Comparison of ENCODE assay signal across 9 mouse cellular contexts in genomic region chr2:32750887-32751664, GRCm38 (mm10). TPM values are rescaled to one million over a fixed set of nuclear protein-coding genes. Genes with fewer than 3 reads are reported as not detected.
A peak's percentile ranks its signal among the peaks of the same experiment; 100 is the strongest.
DNase-seq lines count a peak whose midpoint lies in the region; ATAC-seq and TF ChIP-seq lines count a peak whose summit lies in the region.
"Had no signal": no experiment of that assay in that cellular context is flagged by ENCODE, and none has a peak within 500 bp of the region (broad histone marks: within the 10 kb centered on the region; RNA-seq: fewer than 3 reads in every experiment).

No protein-coding gene starts in this region.

- H3K27ac ChIP-seq in ES-E14 (ENCODE audit: insufficient read depth, low read depth, low read length, poor library complexity, severe bottlenecking) = no peak overlapping the region
- peak overlapping the region; percentile 83 for H3K27ac ChIP-seq in hindbrain, embryonic 10.5 days
- peak overlapping the region; percentile 59 for H3K27ac ChIP-seq in limb, embryonic 12.5 days
- H3K27ac ChIP-seq in midbrain, embryonic 14.5 days (replicated peaks; ENCODE audit: low read depth, low read length) = peak overlapping the region; percentile 78
- no peak overlapping the region for H3K27ac ChIP-seq in thymus, adult 2 months (ENCODE audit: control insufficient read depth, insufficient read depth, low read length)

- peak; percentile 81 for ATAC-seq in limb, embryonic 12.5 days (ENCODE audit: insufficient number of reproducible peaks, insufficient read depth, low FRiP score, low TSS enrichment, low read depth)
- peak; percentile 77 for ATAC-seq in midbrain, embryonic 14.5 days (ENCODE audit: low FRiP score, low TSS enrichment)
- ATAC-seq: Patski had no signal

- in situ Hi-C loops in ES-E14 (cut with MboI; ENCODE audit: low sequenced_read_pairs in 2 of 2, unreplicated experiment in 2 of 2) = no loop called here

- no peaks in the 10 kb centered on the region; the same call in 1 of the 2 replicates for H3K36me3 ChIP-seq in ES-E14 (ENCODE audit: control insufficient read depth, insufficient read depth, low read length, poor library complexity, severe bottlenecking)
- H3K36me3 ChIP-seq in hindbrain, embryonic 10.5 days = peaks cover 62% of the 10 kb centered on the region
- peaks cover 42% of the 10 kb centered on the region for H3K36me3 ChIP-seq in limb, embryonic 12.5 days
- peaks cover 75% of the 10 kb centered on the region for H3K36me3 ChIP-seq in midbrain, embryonic 14.5 days (ENCODE audit: control insufficient read depth, insufficient read depth, low read length)
- peaks cover 50% of the 10 kb centered on the region for H3K36me3 ChIP-seq in thymus, adult 2 months (ENCODE audit: control insufficient read depth, insufficient read depth, low read length)

- no peak overlapping the region for H3K9ac ChIP-seq in ES-E14 (ENCODE audit: insufficient read depth, low read depth, low read length, poor library complexity, severe bottlenecking)
- H3K9ac ChIP-seq in limb, embryonic 12.5 days (replicated peaks) = peak overlapping the region; percentile 58
- H3K9ac ChIP-seq in midbrain, embryonic 14.5 days (replicated peaks; ENCODE audit: low read length) = peak overlapping the region; percentile 43

- TF ChIP-seq CTCF in thymus, adult 2 months (IDR thresholded peaks at IDR 0.05; ENCODE audit: borderline replicate concordance, control insufficient read depth, extremely low read depth, insufficient read depth, low read length, poor library complexity) = no peak

- H3K4me1 ChIP-seq in ES-E14 (ENCODE audit: control insufficient read depth in 2 of 2, insufficient read depth in 2 of 2, low read length in 2 of 2, poor library complexity in 1 of 2) = peaks cover 2 to 3% of the 10 kb centered on the region in 2 experiments; a peak in 2 of 4 replicates
- H3K4me1 ChIP-seq in hindbrain, embryonic 10.5 days (replicated peaks) = peaks cover 38% of the 10 kb centered on the region
- H3K4me1 ChIP-seq in limb, embryonic 12.5 days (replicated peaks) = peaks cover 19% of the 10 kb centered on the region
- H3K4me1 ChIP-seq in midbrain, embryonic 14.5 days (ENCODE audit: control insufficient read depth, insufficient read depth, low read length) = peaks cover 20% of the 10 kb centered on the region
- no peaks in the 10 kb centered on the region for H3K4me1 ChIP-seq in thymus, adult 2 months (replicated peaks; ENCODE audit: control insufficient read depth, insufficient read depth, low read length)

- WGBS in hindbrain, embryonic 10.5 days = 5% methylated on average over 31 of the region's 31 CpGs
- WGBS in limb, embryonic 12.5 days = 3% methylated on average over 31 of the region's 31 CpGs
- WGBS in midbrain, embryonic 14.5 days = 2% methylated on average over 31 of the region's 31 CpGs
- WGBS in thymus, adult 2 months = 90% methylated on average over 31 of the region's 31 CpGs

- peak; percentile 59 for DNase-seq in ES-E14 (ENCODE audit: low read depth, low spot score)
- DNase-seq in embryo, embryonic 9.5 days (ENCODE audit: extremely low spot score) = peak; percentile 88
- peak; percentile 86 for DNase-seq in hindbrain, embryonic 10.5 days (ENCODE audit: low spot score)
- peak; percentile 78 for DNase-seq in midbrain, embryonic 14.5 days
- no peak for DNase-seq in spleen, postnatal 4 days (ENCODE audit: low spot score in 2 of 2)
- no peak for DNase-seq in thymus, adult 2 months
- DNase-seq in cerebellum, adult 9-11 months = no peak

- peak overlapping the region; percentile 70 for H3K4me2 ChIP-seq in limb, embryonic 12.5 days
- peak overlapping the region; percentile 52 for H3K4me2 ChIP-seq in midbrain, embryonic 14.5 days (ENCODE audit: low read length)

- no peaks in the 10 kb centered on the region for H3K9me3 ChIP-seq in ES-E14 (ENCODE audit: control insufficient read depth, insufficient read depth, low read depth, low read length)
- H3K9me3 ChIP-seq in hindbrain, embryonic 10.5 days = no peaks in the 10 kb centered on the region
- no peaks in the 10 kb centered on the region for H3K9me3 ChIP-seq in limb, embryonic 12.5 days
- no peaks in the 10 kb centered on the region for H3K9me3 ChIP-seq in midbrain, embryonic 14.5 days (ENCODE audit: control insufficient read depth, low read length)

- H3K4me3 ChIP-seq in ES-E14 (ENCODE audit: insufficient read depth in 1 of 2, low read depth in 1 of 2, low read length in 2 of 2, poor library complexity in 1 of 2, severe bottlenecking in 1 of 2) = peak overlapping the region; percentile 49 to 50
- peak overlapping the region; percentile 53 for H3K4me3 ChIP-seq in hindbrain, embryonic 10.5 days
- peak overlapping the region; percentile 42 for H3K4me3 ChIP-seq in limb, embryonic 12.5 days (replicated peaks)
- peak overlapping the region; percentile 25 for H3K4me3 ChIP-seq in midbrain, embryonic 14.5 days (replicated peaks; ENCODE audit: low read depth, low read length)
- H3K4me3 ChIP-seq in thymus, adult 2 months (ENCODE audit: control insufficient read depth, insufficient read depth, low read length) = no peak overlapping the region

- peaks cover 21% of the 10 kb centered on the region; the same call in 1 of the 2 replicates for H3K27me3 ChIP-seq in hindbrain, embryonic 10.5 days (ENCODE audit: insufficient read depth, poor library complexity, severe bottlenecking)
- H3K27me3 ChIP-seq in limb, embryonic 12.5 days = peaks cover 6% of the 10 kb centered on the region; the same call in 1 of the 2 replicates
- H3K27me3 ChIP-seq in midbrain, embryonic 14.5 days (ENCODE audit: control insufficient read depth, insufficient read depth, low read length) = no peaks in the 10 kb centered on the region
- H3K27me3 ChIP-seq in thymus, adult 2 months (ENCODE audit: control insufficient read depth, insufficient read depth, low read length) = no peaks in the 10 kb centered on the region
- H3K27me3 ChIP-seq: Patski had no signal

- TF ChIP-seq POLR2A in thymus, adult 2 months (IDR thresholded peaks at IDR 0.05; ENCODE audit: control insufficient read depth, extremely low read depth, insufficient read depth, low read length, poor library complexity) = no peak

TF ChIP-seq in ES-E14, 5 proteins besides CTCF, POLR2A, EP300 and RAD21:
- TF ChIP-seq HCFC1 (IDR thresholded peaks at IDR 0.05; ENCODE audit: borderline replicate concordance, insufficient read depth, low read length) (no peak), ZNF384 (IDR thresholded peaks at IDR 0.05; ENCODE audit: low read depth, low read length) (no peak), CHD2 (IDR thresholded peaks at IDR 0.05; ENCODE audit: low read depth, low read length) (no peak), ZC3H11A (IDR thresholded peaks at IDR 0.05; ENCODE audit: borderline replicate concordance, low read depth, low read length) (no peak), MAFK (IDR thresholded peaks at IDR 0.05; ENCODE audit: insufficient read depth, low read depth, low read length) (no peak)
TF ChIP-seq in ES-E14: peak in this region for 0.

RNA-seq across cellular contexts. Expression of gene Tor2a, which starts 6.0 kb away (rescaled TPM):
- 75.9 and 124 TPM in 2 replicates for total RNA-seq in ES-E14 (2012; rRNA removed)
- 56.9 and 61.6 TPM in 2 replicates for polyA plus RNA-seq in hindbrain, embryonic 10.5 days (2016; fragmentation: Nextera tagmentation; extraction: Ambion mirVana)
- polyA plus RNA-seq in limb, embryonic 12.5 days (2016; fragmentation: Nextera tagmentation; extraction: Ambion mirVana) = 58.8 and 62.7 TPM in 2 replicates
- 50.5 and 51.1 TPM in 2 replicates for polyA plus RNA-seq in midbrain, embryonic 14.5 days (2014; fragmentation: Nextera tagmentation; extraction: Ambion mirVana)
- 169 and 171 TPM in 2 replicates for polyA plus RNA-seq in thymus, adult 2 months (2012; rRNA removed)

RNA-seq across cellular contexts. Expression of gene 6330409D20Rik, which starts 10.3 kb away (rescaled TPM):
- not detected in 2 replicates for total RNA-seq in ES-E14 (2012; rRNA removed)
- polyA plus RNA-seq in hindbrain, embryonic 10.5 days (2016; fragmentation: Nextera tagmentation; extraction: Ambion mirVana) = 1.3 and 1.7 TPM in 2 replicates
- polyA plus RNA-seq in limb, embryonic 12.5 days (2016; fragmentation: Nextera tagmentation; extraction: Ambion mirVana) = not detected in 2 replicates
- polyA plus RNA-seq in midbrain, embryonic 14.5 days (2014; fragmentation: Nextera tagmentation; extraction: Ambion mirVana) = 3.2 and 4.6 TPM in 2 replicates
- polyA plus RNA-seq in thymus, adult 2 months (2012; rRNA removed) = 0.20 and 0.27 TPM in 2 replicates
- polyA plus RNA-seq: Patski had no signal

RNA-seq across cellular contexts. Expression of gene Ttc16, which starts 24.4 kb away (rescaled TPM):
- total RNA-seq in ES-E14 (2012; rRNA removed) = 0.94 and 2.2 TPM in 2 replicates
- 0.31 and 0.73 TPM in 2 replicates for polyA plus RNA-seq in hindbrain, embryonic 10.5 days (2016; fragmentation: Nextera tagmentation; extraction: Ambion mirVana)
- 0.28 and 0.35 TPM in 2 replicates for polyA plus RNA-seq in limb, embryonic 12.5 days (2016; fragmentation: Nextera tagmentation; extraction: Ambion mirVana)
- polyA plus RNA-seq in midbrain, embryonic 14.5 days (2014; fragmentation: Nextera tagmentation; extraction: Ambion mirVana) = 0.41 and 0.80 TPM in 2 replicates
- polyA plus RNA-seq in thymus, adult 2 months (2012; rRNA removed) = 1.9 and 2.3 TPM in 2 replicates

RNA-seq across cellular contexts. Expression of gene Ptrh1, which starts 24.5 kb away (rescaled TPM):
- total RNA-seq in ES-E14 (2012; rRNA removed) = 14.9 and 20.9 TPM in 2 replicates
- polyA plus RNA-seq in hindbrain, embryonic 10.5 days (2016; fragmentation: Nextera tagmentation; extraction: Ambion mirVana) = 5.7 and 7.2 TPM in 2 replicates
- polyA plus RNA-seq in limb, embryonic 12.5 days (2016; fragmentation: Nextera tagmentation; extraction: Ambion mirVana) = 3.8 and 4.2 TPM in 2 replicates
- 3.5 TPM in 2 replicates for polyA plus RNA-seq in midbrain, embryonic 14.5 days (2014; fragmentation: Nextera tagmentation; extraction: Ambion mirVana)
- 36.5 and 43.4 TPM in 2 replicates for polyA plus RNA-seq in thymus, adult 2 months (2012; rRNA removed)

RNA-seq across cellular contexts. Expression of gene Sh2d3c, which starts 30.2 kb away (rescaled TPM):
- 1.7 and 1.8 TPM in 2 replicates for total RNA-seq in ES-E14 (2012; rRNA removed)
- 27.6 and 39.1 TPM in 2 replicates for polyA plus RNA-seq in hindbrain, embryonic 10.5 days (2016; fragmentation: Nextera tagmentation; extraction: Ambion mirVana)
- polyA plus RNA-seq in limb, embryonic 12.5 days (2016; fragmentation: Nextera tagmentation; extraction: Ambion mirVana) = 17.0 and 17.1 TPM in 2 replicates
- polyA plus RNA-seq in midbrain, embryonic 14.5 days (2014; fragmentation: Nextera tagmentation; extraction: Ambion mirVana) = 45.8 and 45.9 TPM in 2 replicates
- polyA plus RNA-seq in thymus, adult 2 months (2012; rRNA removed) = 104 and 106 TPM in 2 replicates

Comparison
In these comparisons a context has a peak if more than half of its experiments do, and no peak if none do; other contexts are left out.
1. DNase-seq: peak in ES-E14 (single experiment), embryo, embryonic 9.5 days (single experiment), hindbrain, embryonic 10.5 days (single experiment) and midbrain, embryonic 14.5 days (single experiment); none in spleen, postnatal 4 days (0 of 2), thymus, adult 2 months (single experiment) and cerebellum, adult 9-11 months (single experiment).
2. H3K27ac ChIP-seq: peak in hindbrain, embryonic 10.5 days (single experiment), limb, embryonic 12.5 days (single experiment) and midbrain, embryonic 14.5 days (single experiment); none in ES-E14 (single experiment) and thymus, adult 2 months (single experiment).